Mouse (Mus musculus): Measurements from ENCODE around the gene Tm6sf1.

DNA sequence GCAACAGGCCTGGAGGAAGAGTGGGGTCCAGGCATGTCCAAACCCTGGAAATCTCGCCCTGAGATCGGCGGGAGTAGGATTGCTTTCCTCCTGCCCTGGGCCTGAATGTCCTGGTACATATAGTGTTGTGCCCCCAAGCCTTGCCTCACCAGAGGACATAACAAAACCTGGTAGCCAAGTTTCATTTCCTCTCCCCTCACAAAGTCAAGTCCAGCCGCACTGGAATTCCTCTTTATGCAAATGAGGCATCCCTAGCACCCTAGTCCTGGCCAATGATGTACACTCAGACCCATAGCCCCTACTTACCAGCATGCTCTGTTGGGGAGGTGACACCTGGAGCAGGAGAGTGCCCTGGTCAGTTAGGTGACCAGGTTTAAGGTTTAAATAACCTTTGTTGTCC lies 2.6 kb upstream of the Tm6sf1 start:
- no peak for TF ChIP-seq EP300 (IDR thresholded peaks at IDR 0.05; ENCODE audit: insufficient read depth, low read depth, low read length)
- TF ChIP-seq POLR2A (IDR thresholded peaks at IDR 0.05; ENCODE audit: insufficient read depth, low read depth, low read length) = no peak
- TF ChIP-seq CTCF (IDR thresholded peaks at IDR 0.05) = no peak
